Mouse (Mus musculus): ENCODE data around the gene Orc5. TPM values are rescaled to one million over a fixed set of nuclear protein-coding genes. Genes with fewer than 3 reads are reported as not detected.

Orc5 gene
- total RNA-seq, 2 experiments from 2014 or later: 18.7 to 19.1 TPM

Other genes with a start within 250 kb of the Orc5 start
- gene Reln, start 205.7 kb downstream of the Orc5 start, total RNA-seq (2021): 10 to 100 TPM; 46.9 to 52.6 TPM
- gene Lhfpl3, start 195.6 kb upstream of the Orc5 start, total RNA-seq (2021): 10 to 100 TPM; 14.9 to 16.2 TPM

Data from layer of hippocampus, postnatal 25 days (tissue).